Mouse (Mus musculus) monocyte, adult 5-6 weeks (primary cell): ENCODE results near the gene Thtpa. TPM values are rescaled to one million over a fixed set of nuclear protein-coding genes. Genes with fewer than 3 reads are reported as not detected.
A peak's percentile ranks its signal among the peaks of the same experiment; 100 is the strongest.

Source experiments
- ATAC-seq: fragments of 153-309, 156-312 bp; replicated peaks from 2 replicates; pipeline ENCODE4 v1.8.0; 2017; ENCODE audit warnings: mild to moderate bottlenecking; ENCODE audit not compliant: low TSS enrichment, insufficient number of reproducible peaks, severe bottlenecking, poor library complexity, low FRiP score
- total RNA-seq: library from RNA; stranded (forward); fragments of 200-1000, 200-491, 200-594 nt; gene quantifications from 3 replicates; pipeline ENCODE4 v1.2.3, GENCODE M21; 2017

Gene Thtpa
- 6.1 to 9.5 TPM (median 8.9 TPM) in 3 replicates for total RNA-seq

- peak; percentile 52 for ATAC-seq
Measured at GRCm38 (mm10) chr14:55094704-55095231, at the start of gene Thtpa. Thtpa (plus strand) TSS chr14:55094784.

GRCm38 (mm10) chr14:55047971-55048531, 46.5 kb upstream of the Thtpa start:
- no peak for ATAC-seq

GRCm38 (mm10) chr14:55052496-55052895, 42.1 kb upstream of the Thtpa start:
- no peak for ATAC-seq

- no peak for ATAC-seq
Measured at GRCm38 (mm10) chr14:55053050-55053449, 41.5 kb upstream of the Thtpa start.

- 0 out of 2 replicates have a peak, but pooled peaks have one; percentile 25 for ATAC-seq
Measured at GRCm38 (mm10) chr14:55053708-55054190, 40.8 kb upstream of the Thtpa start.

GRCm38 (mm10) chr14:55054191-55054749, 40.3 kb upstream of the Thtpa start:
- ATAC-seq: no peak

GRCm38 (mm10) chr14:55055167-55055834, 39.3 kb upstream of the Thtpa start:
- peak; percentile 60 for ATAC-seq

- ATAC-seq: no peak
Measured at GRCm38 (mm10) chr14:55059009-55059408, 35.6 kb upstream of the Thtpa start.

GRCm38 (mm10) chr14:55059931-55060330, 34.7 kb upstream of the Thtpa start:
- ATAC-seq: no peak

- ATAC-seq: no peak
Measured at GRCm38 (mm10) chr14:55061845-55062244, 32.7 kb upstream of the Thtpa start.

- ATAC-seq: no peak
Measured at GRCm38 (mm10) chr14:55062626-55063025, 32.0 kb upstream of the Thtpa start.

GRCm38 (mm10) chr14:55063117-55063516, 31.5 kb upstream of the Thtpa start:
- ATAC-seq: no peak

- ATAC-seq: no peak
Measured at GRCm38 (mm10) chr14:55063581-55064381, 30.8 kb upstream of the Thtpa start.

GRCm38 (mm10) chr14:55064481-55065370, 29.9 kb upstream of the Thtpa start:
- ATAC-seq: no peak

GRCm38 (mm10) chr14:55065391-55065790, 29.2 kb upstream of the Thtpa start:
- no peak for ATAC-seq

GRCm38 (mm10) chr14:55066042-55066441, 28.5 kb upstream of the Thtpa start:
- ATAC-seq: no peak

GRCm38 (mm10) chr14:55071756-55072155, 22.8 kb upstream of the Thtpa start:
- no peak for ATAC-seq

- ATAC-seq: no peak
Measured at GRCm38 (mm10) chr14:55074416-55074815, 20.2 kb upstream of the Thtpa start.
